Mouse (Mus musculus): ENCODE data around the gene Rela.

DNA sequence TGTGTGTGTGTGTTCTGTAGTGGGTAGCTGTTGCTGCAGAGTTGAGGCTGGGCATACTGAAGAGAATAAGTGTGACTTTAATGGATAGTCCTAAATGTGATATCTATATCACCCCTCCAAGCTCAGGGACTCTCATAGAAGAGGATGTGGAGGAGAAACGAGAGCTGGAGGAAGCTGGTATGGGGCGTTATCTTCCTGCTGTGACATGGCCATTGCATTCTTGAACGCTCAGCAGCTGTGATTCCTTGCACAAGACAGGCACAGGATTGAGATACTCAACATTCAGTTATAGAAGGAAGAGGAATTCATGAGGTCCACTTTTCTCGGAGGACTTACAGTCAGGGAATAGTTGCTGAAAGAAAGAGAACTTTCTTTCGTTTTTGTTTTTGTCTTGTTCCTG, 15.4 kb upstream of the Rela start:
- TF ChIP-seq CTCF (IDR thresholded peaks at IDR 0.05; ENCODE audit: low read depth) (no peak), EP300 (IDR thresholded peaks at IDR 0.05; ENCODE audit: low read depth) (no peak)

Measured in heart, postnatal 0 days (tissue).